In the genomic region with DNA sequence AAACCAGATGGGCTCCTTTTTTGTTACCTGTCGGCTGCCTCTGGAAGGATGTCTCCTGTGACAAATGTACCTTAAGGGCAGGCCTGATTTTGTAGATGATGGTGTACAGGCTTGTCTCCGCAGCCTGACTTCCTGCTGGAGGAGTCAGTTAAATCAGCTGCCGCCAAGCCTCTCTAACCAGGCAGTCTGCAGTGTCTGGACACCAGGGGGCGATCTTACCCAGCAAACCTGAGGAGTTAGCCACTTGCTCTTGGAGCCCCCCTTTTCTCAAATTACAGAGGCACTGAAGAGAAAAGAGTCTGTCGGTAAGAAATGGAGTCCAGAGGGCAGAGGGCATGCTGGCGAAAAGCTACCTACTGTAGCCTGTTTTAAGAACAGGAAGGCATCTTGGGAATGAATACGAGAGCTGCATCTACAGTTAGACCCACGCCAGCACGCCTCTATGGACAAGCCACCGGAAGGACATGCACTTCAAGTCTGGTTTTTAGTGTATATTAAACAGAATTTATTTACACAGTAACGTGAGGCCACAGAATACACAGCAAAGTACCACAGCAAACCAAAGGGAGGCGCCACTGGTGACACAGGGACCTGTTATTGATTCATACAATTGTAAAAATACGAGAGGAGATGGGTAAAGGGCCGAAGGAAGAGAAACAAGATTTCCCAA, we compare ENCODE assay signal across 8 mouse cellular contexts. TPM values are rescaled to one million over a fixed set of nuclear protein-coding genes. Genes with fewer than 3 reads are reported as not detected.
DNase-seq lines count a peak whose midpoint lies in the region; ATAC-seq lines count a peak whose summit lies in the region.

No protein-coding gene starts in this region.

- H3K9ac ChIP-seq in heart, embryonic 11.5 days (ENCODE audit: low read depth, low read length): no peak overlapping the region; the same call in 1 of the 2 replicates

- 40% methylated on average over 14 of the region's 14 CpGs for WGBS in heart, embryonic 11.5 days (ENCODE audit: insufficient replicate concordance)
- WGBS in limb, embryonic 10.5 days: 39% methylated on average over 14 of the region's 14 CpGs

- H3K36me3 ChIP-seq in heart, embryonic 11.5 days (ENCODE audit: control insufficient read depth, insufficient read depth, low read length): 0 out of 2 replicates have a peak, but pooled peaks cover 2% of the 10 kb centered on the region
- peaks cover 3% of the 10 kb centered on the region for H3K36me3 ChIP-seq in limb, embryonic 10.5 days

- no peak overlapping the region for H3K4me2 ChIP-seq in heart, embryonic 11.5 days

- H3K27me3 ChIP-seq in heart, embryonic 11.5 days (ENCODE audit: control insufficient read depth, insufficient read depth, low read length): no peaks in the 10 kb centered on the region
- H3K27me3 ChIP-seq in limb, embryonic 10.5 days (ENCODE audit: low read depth, poor library complexity, severe bottlenecking): no peaks in the 10 kb centered on the region

- H3K4me1 ChIP-seq in heart, embryonic 11.5 days (ENCODE audit: control insufficient read depth, insufficient read depth, low read length): no peaks in the 10 kb centered on the region
- H3K4me1 ChIP-seq in limb, embryonic 10.5 days: peaks cover 35% of the 10 kb centered on the region

- DNase-seq in heart, adult 11 months: peak; percentile 95
- DNase-seq in embryo, embryonic 10 days (ENCODE audit: low spot score): peak; percentile 96
- DNase-seq in gastrocnemius, postnatal 4 days (ENCODE audit: low spot score in 2 of 2): peak; percentile 70 to 86
- peak; percentile 81 for DNase-seq in kidney, adult 18-20 months
- DNase-seq in limb, embryonic 10.5 days (ENCODE audit: low spot score): peak; percentile 94
- DNase-seq in monocyte, adult 2 months (ENCODE audit: low read depth in 1 of 2, low spot score in 2 of 2): peak; percentile 34 to 65
- DNase-seq in spleen, postnatal 36 days (ENCODE audit: low spot score in 2 of 2): peak; percentile 64 to 65

- no peaks in the 10 kb centered on the region for H3K9me3 ChIP-seq in heart, embryonic 11.5 days (replicated peaks; ENCODE audit: control insufficient read depth, low read length)
- H3K9me3 ChIP-seq in limb, embryonic 10.5 days (replicated peaks): no peaks in the 10 kb centered on the region

- H3K4me3 ChIP-seq in heart, embryonic 11.5 days (ENCODE audit: low read depth, low read length): no peak overlapping the region
- no peak overlapping the region for H3K4me3 ChIP-seq in limb, embryonic 10.5 days

- H3K27ac ChIP-seq in heart, embryonic 11.5 days (ENCODE audit: low read depth, low read length): no peak overlapping the region
- H3K27ac ChIP-seq in limb, embryonic 10.5 days: no peak overlapping the region

- ATAC-seq in heart, embryonic 11.5 days (replicated peaks; ENCODE audit: insufficient number of reproducible peaks, low FRiP score, low TSS enrichment): no peak

RNA-seq across cellular contexts. Expression of a gene that starts 35.5 kb away (rescaled TPM):
- polyA plus RNA-seq in heart, embryonic 11.5 days (2014; fragmentation: Nextera tagmentation; extraction: Ambion mirVana): 381 and 423 TPM in 2 replicates
- 100 to 1,000 TPM; 187 to 207 TPM for total RNA-seq in gastrocnemius, postnatal 4 days (2021)
- polyA plus RNA-seq in limb, embryonic 10.5 days (2016; fragmentation: Nextera tagmentation; extraction: Ambion mirVana): 410 and 450 TPM in 2 replicates
